Mouse (Mus musculus): ENCODE results near the gene Tmem186.

The Tmem186 gene

DNA sequence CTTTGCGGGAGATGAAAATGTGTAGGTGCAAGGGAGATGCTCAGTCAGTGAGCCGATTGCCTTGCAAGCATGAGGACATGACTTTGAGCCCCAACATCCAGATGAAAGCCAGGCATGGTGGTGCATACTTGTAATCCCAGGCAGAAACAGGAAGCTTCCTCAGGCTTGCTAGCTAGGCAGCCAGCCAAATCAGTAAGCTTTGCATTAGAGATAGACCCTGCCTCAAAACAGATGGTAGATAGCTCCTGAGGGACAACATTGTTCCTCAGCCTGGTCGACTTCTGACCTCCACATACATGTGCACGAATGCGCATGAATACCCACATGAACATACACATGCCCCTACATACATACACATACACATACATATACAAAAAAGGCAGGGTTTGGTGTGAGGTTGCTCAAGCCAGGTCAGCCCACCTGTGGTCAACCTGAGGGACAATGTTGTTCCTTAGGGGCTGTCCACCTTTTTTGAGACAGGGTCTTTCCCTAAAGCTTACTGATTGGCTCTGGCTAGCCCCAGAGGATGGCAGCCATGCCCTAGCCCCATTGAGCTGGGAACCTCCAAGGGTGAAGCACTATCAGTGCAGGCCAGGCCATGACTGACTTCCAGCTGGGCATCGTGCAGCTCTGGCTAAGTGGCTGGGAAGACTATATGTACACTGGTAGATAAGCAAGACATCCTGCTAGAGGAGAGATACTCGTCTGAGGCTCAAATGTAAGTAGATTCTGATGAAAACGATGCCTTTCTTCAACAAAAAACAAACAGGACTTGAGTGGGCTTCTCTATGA is 25.1 kb downstream of the Tmem186 start:
- DNase-seq (ENCODE audit: inconsistent ontology term), result no peak

DNA sequence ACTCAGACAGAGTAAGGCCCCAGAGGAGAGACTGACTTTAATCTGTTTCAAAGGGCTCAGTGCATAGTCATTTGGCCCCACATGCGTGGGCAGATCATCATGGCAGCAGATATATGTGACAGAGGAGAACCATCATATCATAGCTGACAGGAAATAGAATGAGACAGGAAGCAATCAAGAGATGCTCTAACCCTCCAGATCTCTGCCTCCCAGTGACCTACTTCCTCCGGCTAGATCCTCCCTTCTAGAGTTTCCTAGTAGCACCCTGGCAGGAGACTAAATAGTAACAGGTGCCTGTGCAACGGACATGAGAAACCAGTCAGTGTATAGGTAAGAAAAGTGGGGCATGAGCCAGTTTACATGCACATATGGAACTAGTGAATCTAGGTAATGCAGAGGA is 27.1 kb downstream of the Tmem186 start:
- no peak for DNase-seq (ENCODE audit: inconsistent ontology term)

DNA sequence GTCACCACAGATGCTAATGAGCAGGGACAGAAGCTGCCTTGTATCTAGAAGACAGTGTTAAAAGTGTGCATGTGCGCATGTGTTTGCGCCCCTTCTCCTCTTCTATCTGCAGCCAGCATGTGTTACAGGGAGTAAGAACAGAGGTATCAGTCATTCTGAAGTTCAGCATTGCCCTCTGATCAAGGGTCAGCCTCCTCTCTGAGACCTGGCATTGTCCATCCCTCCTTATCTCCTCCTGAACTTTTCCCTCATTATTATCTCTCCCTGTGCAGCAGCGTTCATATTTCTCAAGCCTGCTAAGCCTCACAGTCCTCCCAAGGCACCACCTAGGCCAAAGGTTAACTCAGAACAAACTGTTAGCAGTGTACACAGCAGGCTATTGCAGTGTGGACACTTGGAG is 33.7 kb downstream of the Tmem186 start:
- DNase-seq (ENCODE audit: inconsistent ontology term), result no peak

DNA sequence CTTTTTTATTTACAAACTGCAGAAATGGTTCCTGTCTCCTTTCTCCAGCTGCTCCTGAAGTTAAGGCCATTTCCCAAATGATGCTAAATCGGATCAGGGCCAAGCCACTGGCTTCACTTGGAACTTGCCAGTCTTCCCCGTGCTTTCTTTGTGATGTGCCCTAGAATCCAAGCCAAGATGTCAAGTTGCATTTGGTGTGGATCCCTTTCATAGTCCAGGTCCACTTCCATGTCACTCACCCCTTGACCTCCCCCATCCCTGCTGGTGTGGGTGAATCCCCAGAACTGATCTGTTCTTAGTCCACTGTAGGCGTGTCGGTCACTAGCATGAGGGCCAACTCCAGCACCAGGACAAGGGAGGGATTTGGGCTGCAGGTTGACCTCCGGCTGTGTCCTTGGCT is 40.0 kb downstream of the Tmem186 start:
- DNase-seq (ENCODE audit: inconsistent ontology term), result peak; percentile 75

DNA sequence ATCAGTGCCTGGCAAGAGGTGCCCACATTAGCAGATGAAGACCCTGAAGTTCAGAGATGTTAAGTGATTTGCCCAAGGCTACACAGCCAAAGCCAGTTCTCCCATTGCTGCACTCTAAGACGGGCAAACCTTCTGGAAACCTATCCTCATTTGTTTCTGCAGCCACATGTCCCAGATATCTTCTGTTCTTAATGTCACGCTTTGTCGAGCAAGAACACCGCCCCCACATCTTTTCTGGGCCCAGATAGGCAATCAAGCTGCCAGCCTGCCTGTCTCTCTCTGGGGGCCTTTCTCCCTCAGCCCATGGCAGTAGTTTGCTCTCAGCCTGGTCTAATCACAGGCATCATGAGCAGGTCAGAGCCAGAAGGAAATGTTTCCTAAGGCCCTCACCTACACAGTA is 41.2 kb downstream of the Tmem186 start:
- DNase-seq (ENCODE audit: inconsistent ontology term), result no peak

DNA sequence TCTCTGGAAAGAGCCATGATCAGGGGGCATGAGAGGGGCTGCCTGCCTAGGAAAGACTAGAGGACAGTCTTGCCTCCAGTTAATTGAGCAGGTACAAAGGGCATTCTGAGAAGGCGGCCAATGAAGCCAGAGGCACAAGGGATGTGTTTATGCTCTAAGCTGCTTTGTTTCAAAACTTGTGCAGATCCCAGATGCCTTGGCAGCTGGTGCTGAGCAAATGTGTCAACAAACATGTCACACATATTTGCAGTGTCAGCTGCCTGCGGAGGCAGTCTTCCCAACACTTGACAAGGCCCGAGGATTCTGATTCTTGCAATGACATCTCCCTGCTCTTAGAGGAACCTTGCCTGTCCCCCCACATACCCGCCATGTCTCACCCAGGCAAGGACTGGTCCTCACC is 42.1 kb downstream of the Tmem186 start:
- DNase-seq (ENCODE audit: inconsistent ontology term), result peak; percentile 66

DNA sequence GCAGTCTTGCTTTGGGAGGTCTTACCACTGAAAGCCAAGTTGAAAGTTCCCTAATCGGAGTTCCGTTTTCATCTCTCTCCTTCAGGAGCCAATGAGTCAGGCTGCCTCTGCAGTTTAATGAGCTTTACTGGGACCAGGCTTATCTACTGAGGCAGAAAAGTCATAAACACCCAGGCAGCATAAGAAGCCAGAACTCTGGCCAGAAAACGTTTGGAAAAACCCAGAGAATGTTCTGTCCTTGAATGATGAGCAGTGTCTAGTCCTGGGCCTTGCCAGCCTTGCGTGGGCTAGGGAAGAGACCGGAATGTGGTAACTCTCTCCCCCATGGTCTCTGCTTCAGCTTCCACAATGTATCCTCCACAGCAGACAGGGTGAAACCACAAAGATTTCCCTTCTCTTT is 52.5 kb downstream of the Tmem186 start:
- DNase-seq (ENCODE audit: inconsistent ontology term), result peak; percentile 56

DNA sequence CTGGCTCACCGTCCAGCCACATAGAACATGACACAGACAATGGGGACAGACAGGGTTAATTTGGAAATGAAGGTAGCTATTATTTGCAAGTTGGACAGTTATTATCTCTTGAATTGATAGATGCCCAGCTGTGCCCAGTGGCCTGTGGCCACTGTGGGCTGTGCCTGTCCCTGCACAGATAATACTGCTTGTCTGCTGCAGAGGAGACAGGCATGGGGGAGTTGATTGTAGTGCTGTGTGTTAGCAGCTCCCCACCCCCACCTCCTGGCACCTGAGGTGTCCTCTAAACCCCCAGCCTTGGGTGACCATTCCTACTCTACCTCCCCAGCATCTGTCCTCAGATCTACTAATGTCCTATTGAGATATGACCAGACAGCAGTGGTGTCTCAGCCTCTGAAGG is 53.3 kb downstream of the Tmem186 start:
- DNase-seq (ENCODE audit: inconsistent ontology term), result no peak

Data from Muller cell, postnatal 12 days (primary cell).